Mouse (Mus musculus) Patski (cell line): Measurements from ENCODE around the gene Cdcp2. TPM values are rescaled to one million over a fixed set of nuclear protein-coding genes. Genes with fewer than 3 reads are reported as not detected.

Source experiments
- ATAC-seq: fragments of 100-300 bp; one replicate; pipeline ENCODE4 v1.8.0; 2021
- CTCF ChIA-PET: fragments of 350-600 bp; sonication (Branson Sonifier 250); formaldehyde crosslinking; loops from one replicate; lab custom pipeline; 2022; ENCODE audit warnings: inconsistent platforms; lab: Charles Lee
- POLR2A ChIA-PET: fragments of 350-600 bp; sonication (Branson Sonifier 250); formaldehyde crosslinking; loops from one replicate; lab custom pipeline; 2022; ENCODE audit warnings: antibody characterized with exemption, inconsistent platforms; lab: Charles Lee
- DNase-seq: peaks from one replicate; pipeline ENCODE4 v3.0.0-alpha.2; 2011; ENCODE audit warnings: low read depth, low spot score
- H3K27me3 ChIP-seq: fragments of 371-371 bp; one replicate; pipeline ENCODE4 v1.5.1; 2021
- CTCF ChIP-seq: fragments of 100-300 bp; IDR thresholded peaks from one replicate; pipeline ENCODE4 v1.5.1; 2021
- in situ Hi-C: fragments of 300-500 bp; cut with MboI; formaldehyde crosslinking; loops from 3 replicates; pipeline ENCODE4 v1.11.1; 2018; ENCODE audit warnings: low pct_unique_long_range_greater_than_20kb, mixed read lengths
- polyA plus RNA-seq: library from polyadenylated mRNA; unstranded; gene quantifications from one replicate; pipeline ENCODE4 v1.2.3, GENCODE M21; 2021

The Cdcp2 gene
- polyA plus RNA-seq, 1 experiment from 2014 or later = not detected

DNA sequence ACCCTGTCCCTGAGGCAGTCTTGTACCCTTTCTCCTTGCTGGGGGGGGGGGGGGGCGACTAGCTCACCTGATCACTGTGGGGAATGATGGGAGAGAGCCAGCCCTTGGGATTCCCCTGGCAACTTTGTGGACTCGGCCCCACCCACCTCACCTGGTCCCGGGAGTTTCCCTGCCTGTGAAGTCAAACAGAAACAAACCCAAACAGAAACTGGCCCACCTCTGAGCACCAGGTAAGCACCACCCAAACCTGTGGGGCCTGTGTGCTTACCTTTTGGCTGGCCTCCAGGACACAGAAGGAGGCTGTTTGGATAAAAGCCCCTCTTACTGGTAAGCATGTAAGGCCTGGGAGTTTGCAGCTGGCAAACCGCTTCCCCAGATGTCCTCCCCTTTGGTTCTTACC lies 22.4 kb downstream of the Cdcp2 start:
- no peaks in the 10 kb centered on the region for H3K27me3 ChIP-seq
- ChIA-PET CTCF (interaction anchor here (1.5 kb wide), 1 partner anchor 46 kb away, joined by 3 read pairs; no protein-coding TSS in a partner anchor), POLR2A (no interaction called here)
- no peak for TF ChIP-seq CTCF
- DNase-seq = no peak
- no peak for ATAC-seq
- in situ Hi-C loops = no loop called here

DNA sequence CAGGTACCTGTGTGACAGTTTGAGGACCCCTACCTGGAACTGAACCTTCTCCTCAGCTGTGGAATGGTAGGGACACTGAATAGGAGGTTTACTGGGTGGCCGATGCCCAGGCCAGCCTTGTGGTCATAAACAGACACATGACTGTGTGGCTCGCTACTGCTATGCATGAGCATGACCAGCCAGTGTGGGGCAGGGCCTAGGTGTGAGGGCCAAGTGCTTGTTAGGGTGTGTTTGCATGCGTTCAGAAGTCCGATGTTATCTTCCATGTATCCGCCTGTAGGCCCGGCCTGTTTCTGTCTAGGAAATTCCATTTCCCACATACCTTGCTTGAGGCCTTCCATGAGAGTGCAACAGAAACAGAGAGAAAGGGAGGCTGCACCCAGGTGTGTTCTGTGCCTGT lies 24.0 kb downstream of the Cdcp2 start:
- ATAC-seq = no peak
- no peak for DNase-seq
- ChIA-PET CTCF (interaction anchor here (0.9 to 1.1 kb wide), 2 partner anchors 43 to 277 kb away, joined by 3 read pairs; no protein-coding TSS in a partner anchor), POLR2A (no interaction called here)
- TF ChIP-seq CTCF = no peak
- no peaks in the 10 kb centered on the region for H3K27me3 ChIP-seq
- in situ Hi-C loops = no loop called here

DNA sequence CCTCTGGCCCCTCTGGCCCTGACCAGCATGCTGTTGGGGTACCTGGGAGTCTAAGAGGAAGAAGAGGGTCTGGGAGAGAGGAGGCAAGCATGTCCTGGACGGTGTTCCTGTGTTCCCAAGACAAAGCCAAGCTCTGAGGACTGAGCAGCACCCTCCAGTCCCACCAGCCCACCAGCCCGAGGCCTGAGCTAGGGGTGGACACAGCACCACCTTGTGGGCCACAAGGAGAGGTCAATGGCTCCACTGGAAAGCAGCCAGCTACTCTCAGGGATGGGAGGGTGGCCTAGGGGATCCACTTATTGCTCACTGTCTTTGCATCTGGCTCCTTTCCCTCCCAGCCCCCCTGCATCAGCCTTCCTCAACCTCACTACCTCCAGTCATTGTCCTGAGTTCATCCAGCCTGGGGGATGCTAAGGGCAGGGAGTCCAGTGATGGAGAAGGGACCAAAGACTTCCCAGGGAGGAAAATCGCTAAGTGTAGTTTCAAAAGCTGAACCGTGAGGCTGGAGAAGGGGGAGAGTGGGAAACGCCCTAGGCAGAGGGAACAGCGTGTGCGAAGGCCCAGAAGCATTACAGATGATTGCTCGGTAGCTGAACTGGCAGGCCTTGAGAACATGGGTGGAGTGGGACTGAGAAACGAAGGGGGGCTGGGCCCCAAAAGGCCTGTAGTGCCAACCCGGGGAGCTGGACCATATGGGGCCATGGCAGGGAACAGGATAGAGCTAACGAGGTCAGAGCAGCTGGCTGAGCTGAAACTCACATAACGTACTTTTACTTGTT lies 24.7 kb downstream of the Cdcp2 start:
- DNase-seq (no peak), ATAC-seq (no peak)
- POLR2A ChIA-PET = no interaction called here
- no peaks in the 10 kb centered on the region for H3K27me3 ChIP-seq
- no peak for TF ChIP-seq CTCF
- CTCF ChIA-PET = interaction anchor here (0.7 to 1.1 kb wide), 4 partner anchors 11 to 283 kb away, joined by 3 to 4 read pairs (median 3); no protein-coding TSS in a partner anchor
- in situ Hi-C loops = no loop called here

DNA sequence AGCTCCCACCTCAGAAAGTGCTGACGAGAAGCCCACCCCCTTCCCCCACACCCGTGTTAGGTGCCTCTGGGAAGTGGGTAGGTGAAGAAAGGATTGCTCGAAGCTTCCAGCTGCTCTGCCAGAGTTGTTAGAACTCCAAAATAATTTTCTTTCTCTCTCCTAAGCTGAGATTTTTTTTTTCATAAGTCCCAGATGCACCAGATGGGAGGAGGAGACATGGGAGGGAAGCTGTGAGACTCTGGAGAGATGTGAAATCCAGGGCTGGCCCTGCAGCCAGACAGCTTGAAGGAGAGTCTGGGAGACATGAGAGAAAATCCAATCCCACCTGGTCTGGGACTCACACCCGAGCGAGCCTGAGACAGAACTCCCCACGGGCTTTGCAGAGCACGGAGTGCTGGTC lies 27.7 kb downstream of the Cdcp2 start:
- no peak for DNase-seq
- in situ Hi-C loops = no loop called here
- ATAC-seq = no peak
- no peak for TF ChIP-seq CTCF
- ChIA-PET CTCF (interaction anchor here (1.8 kb wide), 1 partner anchor 40 kb away, joined by 4 read pairs; no protein-coding TSS in a partner anchor), POLR2A (no interaction called here)
- H3K27me3 ChIP-seq = no peaks in the 10 kb centered on the region

DNA sequence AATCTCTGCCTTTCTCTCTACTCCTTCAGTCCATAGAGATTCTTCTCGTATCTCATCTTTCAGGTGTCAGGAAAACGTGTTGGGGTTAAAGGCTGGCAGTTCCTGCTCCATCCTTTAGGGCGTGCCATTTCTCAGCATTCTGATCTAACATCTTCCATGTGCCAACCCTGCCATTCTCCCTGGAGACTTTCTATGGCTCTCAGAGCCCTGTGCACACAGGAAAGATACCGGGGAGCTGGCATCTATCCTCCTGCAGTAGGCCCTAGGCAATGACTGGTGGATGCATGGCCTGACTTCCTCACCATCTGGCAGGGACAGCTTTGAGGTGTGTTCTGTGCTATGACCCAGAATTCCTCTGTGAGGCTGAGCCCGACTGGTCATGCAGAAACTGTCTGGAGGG lies 28.4 kb downstream of the Cdcp2 start:
- POLR2A ChIA-PET = interaction anchor here (0.6 kb wide), 1 partner anchor 26 kb away, joined by 5 read pairs; no protein-coding TSS in a partner anchor

DNA sequence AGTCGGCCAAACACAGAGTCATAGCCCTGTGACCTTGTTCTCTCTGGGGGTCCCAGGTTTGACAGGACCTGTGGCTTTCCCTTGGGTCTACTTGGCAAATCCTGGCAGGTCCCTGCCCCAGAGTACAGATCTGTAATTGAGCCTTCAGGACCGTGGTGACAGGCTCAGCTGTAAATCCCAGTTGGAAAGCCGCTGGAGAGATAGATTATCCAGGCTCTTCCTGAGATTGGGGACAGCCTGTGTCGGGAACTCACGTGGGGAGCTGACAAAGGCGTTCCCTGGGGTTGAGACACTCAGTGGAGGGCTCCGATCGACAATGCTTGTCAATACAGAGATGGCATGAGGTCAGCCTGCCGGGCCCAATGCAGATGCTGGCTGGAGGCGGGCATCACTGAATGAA lies 29.7 kb downstream of the Cdcp2 start:
- TF ChIP-seq CTCF = no peak
- in situ Hi-C loops = no loop called here
- DNase-seq (no peak), ATAC-seq (no peak)
- H3K27me3 ChIP-seq = no peaks in the 10 kb centered on the region
- ChIA-PET CTCF (no interaction called here), POLR2A (no interaction called here)

More for the DNA sequence above, 28.4 kb downstream of the Cdcp2 start:
- no peaks in the 10 kb centered on the region for H3K27me3 ChIP-seq
- no peak for ATAC-seq
- DNase-seq = no peak
- in situ Hi-C loops = no loop called here
- no peak for TF ChIP-seq CTCF
- CTCF ChIA-PET = interaction anchor here (1.8 kb wide), 1 partner anchor 39 kb away, joined by 4 read pairs; no protein-coding TSS in a partner anchor

DNA sequence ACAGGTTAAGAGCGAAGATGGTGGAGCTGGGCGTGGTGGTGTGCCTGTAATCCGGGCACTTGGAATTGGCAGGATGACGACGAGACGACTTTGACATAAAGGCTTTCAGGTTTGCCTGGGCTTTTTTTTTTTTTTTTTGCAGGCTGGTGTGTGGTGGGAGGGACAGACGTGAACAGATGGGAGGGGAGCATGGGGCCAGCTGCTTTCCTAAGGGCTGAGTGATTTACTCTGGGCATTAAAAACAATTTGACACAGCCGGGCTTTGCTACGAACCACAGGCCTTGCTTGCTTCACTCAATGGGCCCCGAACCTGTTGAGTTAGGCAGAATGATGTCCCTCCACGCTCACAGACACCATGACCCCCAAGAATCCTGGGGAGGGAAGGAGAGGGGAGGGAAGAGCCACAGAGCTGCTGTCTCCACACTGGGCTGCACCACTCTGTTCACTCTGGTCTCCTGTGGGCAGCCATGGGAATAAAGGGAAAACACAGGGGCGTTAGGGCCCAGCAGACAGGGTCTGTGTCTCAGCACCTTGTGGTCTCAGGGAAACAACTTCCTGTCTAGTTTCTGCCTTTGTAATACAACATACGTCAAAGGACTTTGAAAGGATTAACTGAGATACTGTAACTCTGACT lies 30.3 kb downstream of the Cdcp2 start:
- ChIA-PET CTCF (no interaction called here), POLR2A (interaction anchor here (0.5 kb wide), 1 partner anchor 73 kb away, joined by 3 read pairs; no protein-coding TSS in a partner anchor)
- TF ChIP-seq CTCF = no peak
- DNase-seq = no peak
- no peak for ATAC-seq
- in situ Hi-C loops = no loop called here
- no peaks in the 10 kb centered on the region for H3K27me3 ChIP-seq

DNA sequence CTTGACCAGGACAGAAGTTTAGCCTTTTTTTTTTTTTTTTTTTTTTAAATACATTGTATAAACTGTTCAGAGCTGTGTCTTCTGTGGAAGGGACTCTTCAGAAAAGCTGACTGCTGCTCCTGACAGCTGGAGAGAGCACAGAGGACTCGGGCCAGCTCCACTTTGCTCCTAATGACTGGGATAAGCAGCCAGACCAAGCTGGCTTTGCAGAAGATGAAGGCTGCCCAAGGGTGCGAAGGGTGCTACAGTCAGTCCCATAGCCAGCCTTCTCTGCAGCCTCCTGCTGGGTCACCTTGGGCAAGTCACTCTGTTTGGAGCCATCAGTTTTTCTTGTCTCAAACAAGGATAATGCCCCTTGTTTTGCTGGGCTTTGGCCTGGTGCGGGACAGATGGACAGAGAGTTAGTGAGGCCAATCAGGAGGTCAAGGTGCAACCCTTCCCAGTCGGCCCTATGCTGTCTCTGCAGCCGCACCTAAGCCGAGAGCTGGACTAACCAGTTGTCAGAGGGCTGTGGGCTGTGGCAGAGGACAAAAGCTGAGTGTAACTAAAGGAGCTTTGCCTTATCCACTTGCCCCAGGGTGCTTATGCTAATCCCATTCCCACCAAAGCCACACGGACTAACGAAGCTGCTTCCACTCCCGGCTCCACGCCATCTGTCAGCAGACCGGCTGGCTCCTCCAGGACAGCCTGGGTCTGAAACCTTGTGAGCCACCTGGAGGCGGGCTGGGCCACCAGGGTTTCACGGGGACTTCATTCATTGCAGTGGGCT lies 31.4 kb downstream of the Cdcp2 start:
- ATAC-seq (no peak), DNase-seq (no peak)
- in situ Hi-C loops = no loop called here
- CTCF ChIA-PET = interaction anchor here (1.3 kb wide), 1 partner anchor 36 kb away, joined by 3 read pairs; no protein-coding TSS in a partner anchor
- POLR2A ChIA-PET = interaction anchor here (0.5 to 0.9 kb wide), 2 partner anchors 11 to 72 kb away, joined by 3 read pairs; no protein-coding TSS in a partner anchor
- no peaks in the 10 kb centered on the region for H3K27me3 ChIP-seq
- no peak for TF ChIP-seq CTCF

DNA sequence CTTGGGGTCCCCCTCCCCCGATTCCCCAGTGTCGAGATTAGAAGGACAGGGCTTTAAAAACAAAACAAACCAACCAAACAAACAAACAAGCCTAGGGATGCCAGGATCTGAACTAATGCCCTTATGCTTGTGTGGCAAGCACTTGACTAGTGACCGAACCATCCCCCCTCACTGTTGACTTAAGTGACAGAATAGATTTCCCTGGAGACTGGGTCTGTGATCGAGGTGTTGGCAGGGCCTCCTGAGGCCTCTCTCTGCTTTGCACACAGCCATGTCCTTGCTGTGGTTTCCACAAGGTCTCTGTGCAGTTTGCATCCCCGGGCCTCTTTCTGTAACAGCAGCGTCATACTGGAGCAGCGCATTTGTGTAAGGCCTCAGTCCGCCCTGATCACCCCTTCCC lies 32.7 kb downstream of the Cdcp2 start:
- TF ChIP-seq CTCF = no peak
- ATAC-seq (no peak), DNase-seq (no peak)
- H3K27me3 ChIP-seq = no peaks in the 10 kb centered on the region
- ChIA-PET CTCF (no interaction called here), POLR2A (no interaction called here)
- in situ Hi-C loops = no loop called here

DNA sequence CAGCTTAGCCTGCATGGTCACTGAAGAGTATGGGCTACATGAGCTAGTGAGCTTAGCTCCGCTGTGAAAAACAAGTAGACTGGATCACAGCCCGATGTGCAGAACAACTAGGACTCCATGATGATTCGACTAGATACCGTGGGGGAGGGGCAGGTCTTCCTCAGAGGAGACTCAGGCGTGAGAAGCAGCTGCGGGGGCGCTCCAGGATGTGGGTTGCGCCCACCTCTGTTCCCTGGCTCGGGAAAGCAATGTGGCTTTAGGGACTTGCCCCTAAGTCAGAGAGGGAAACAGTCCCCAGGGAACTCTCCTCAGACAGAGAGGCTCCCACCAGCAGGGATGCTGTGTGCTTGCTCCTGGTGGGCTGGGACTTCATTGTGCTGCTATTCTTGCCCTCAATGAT lies 33.8 kb downstream of the Cdcp2 start:
- in situ Hi-C loops = no loop called here
- ATAC-seq (no peak), DNase-seq (no peak)
- no peak for TF ChIP-seq CTCF
- POLR2A ChIA-PET = no interaction called here
- no peaks in the 10 kb centered on the region for H3K27me3 ChIP-seq
- CTCF ChIA-PET = interaction anchor here (1.0 kb wide), 1 partner anchor 25 kb away, joined by 3 read pairs; no protein-coding TSS in a partner anchor
